Mouse (Mus musculus): ENCODE measurements at regions not wholly inside any gene's neighbourhood (a gene's known extent, or its start where the extent isn't known, plus 50 kb on each side); places are given as distances from the start of the nearest gene placed in this dataset.
A peak's percentile ranks its signal among the peaks of the same experiment; 100 is the strongest.

GRCm38 (mm10) chr9:85637274-85637673 is 111.9 kb downstream of the Ibtk start:
- DNase-seq: no peak

- DNase-seq: no peak
These were observed 113.0 kb downstream of the Ibtk start for GRCm38 (mm10) chr9:85636131-85636447.

- DNase-seq: no peak
These were observed 113.5 kb downstream of the Ibtk start for GRCm38 (mm10) chr9:85635438-85636130.

GRCm38 (mm10) chr9:85634786-85635185 is 114.3 kb downstream of the Ibtk start:
- DNase-seq: peak; percentile 37

- no peak for DNase-seq
These were observed 131.2 kb downstream of the Ibtk start for GRCm38 (mm10) chr9:85617972-85618371.

GRCm38 (mm10) chr9:85617177-85617777 is 131.9 kb downstream of the Ibtk start:
- peak; percentile 25 for DNase-seq

GRCm38 (mm10) chr9:85616266-85616869 is 132.8 kb downstream of the Ibtk start:
- DNase-seq: no peak

- no peak for DNase-seq
These were observed 140.0 kb downstream of the Ibtk start for GRCm38 (mm10) chr9:85609152-85609551.

- peak; percentile 10 for DNase-seq
These were observed 152.2 kb downstream of the Ibtk start for GRCm38 (mm10) chr9:85596959-85597358.

GRCm38 (mm10) chr9:85593867-85594266 is 155.3 kb downstream of the Ibtk start:
- no peak for DNase-seq

GRCm38 (mm10) chr9:85592639-85593038 is 156.5 kb downstream of the Ibtk start:
- DNase-seq: no peak

- no peak for DNase-seq
These were observed 159.9 kb downstream of the Ibtk start for GRCm38 (mm10) chr9:85589210-85589609.

- DNase-seq: peak; percentile 34
These were observed 161.1 kb downstream of the Ibtk start for GRCm38 (mm10) chr9:85588077-85588476.

GRCm38 (mm10) chr9:85581028-85581595 is 168.0 kb downstream of the Ibtk start:
- no peak for DNase-seq

GRCm38 (mm10) chr9:85577812-85578211 is 171.3 kb downstream of the Ibtk start:
- no peak for DNase-seq

- no peak for DNase-seq
These were observed 171.8 kb downstream of the Ibtk start for GRCm38 (mm10) chr9:85577338-85577737.

- peak; percentile 7 for DNase-seq
These were observed 180.3 kb downstream of the Ibtk start for GRCm38 (mm10) chr9:85568877-85569276.

- peak; percentile 26 for DNase-seq
These were observed 197.3 kb downstream of the Ibtk start for GRCm38 (mm10) chr9:85551871-85552270.

GRCm38 (mm10) chr9:85550455-85550854 is 198.7 kb downstream of the Ibtk start:
- no peak for DNase-seq

GRCm38 (mm10) chr9:85546226-85546625 is 202.9 kb downstream of the Ibtk start:
- DNase-seq: no peak

- no peak for DNase-seq
These were observed 203.6 kb downstream of the Ibtk start for GRCm38 (mm10) chr9:85545566-85545965.

- no peak for DNase-seq
These were observed 210.6 kb downstream of the Ibtk start for GRCm38 (mm10) chr9:85538557-85538956.

- DNase-seq: no peak
These were observed 201.3 kb upstream of the Tent5a start for GRCm38 (mm10) chr9:85528421-85528820.

GRCm38 (mm10) chr9:85524733-85525132 is 197.6 kb upstream of the Tent5a start:
- DNase-seq: no peak

Data from kidney, adult 9 months (tissue).